Mouse (Mus musculus): Measurements from ENCODE around the gene Pigr.

Gene Pigr

GRCm38 (mm10) chr1:130887354-130887753, 60.9 kb downstream of the Pigr start, which contains the start of gene Il24:
TSS of gene Il24 (minus strand) at chr1:130887454.
- DNase-seq = no peak

GRCm38 (mm10) chr1:130892446-130892845, 66.0 kb downstream of the Pigr start:
- no peak for DNase-seq

- no peak for DNase-seq
Measured at GRCm38 (mm10) chr1:130893329-130894040, 67.0 kb downstream of the Pigr start.

- DNase-seq = no peak
Measured at GRCm38 (mm10) chr1:130894468-130894867, 68.0 kb downstream of the Pigr start.

All from kidney, adult 11 months (tissue).